Mouse (Mus musculus) myocyte (in vitro differentiated cells): ENCODE measurements around the gene Nxpe4. TPM values are rescaled to one million over a fixed set of nuclear protein-coding genes. Genes with fewer than 3 reads are reported as not detected.
"Not testable (repeated sequence)": the region's sequence is repeated elsewhere in the genome, so short reads cannot be mapped to it uniquely, and the experiment has no call there.

Source experiments
- H3K27me3 ChIP-seq: one replicate; pipeline ENCODE4 v1.6.1; 2011; ENCODE audit not compliant: control insufficient read depth, insufficient read depth, insufficient read length
- H3K36me3 ChIP-seq: one replicate; pipeline ENCODE4 v1.6.1; 2011; ENCODE audit not compliant: control insufficient read depth, insufficient read depth
- H3K4me2 ChIP-seq: one replicate; pipeline ENCODE4 v1.6.1; 2011; ENCODE audit warnings: low read depth, control low read depth
- H3K4me3 ChIP-seq: one replicate; pipeline ENCODE4 v1.5.1; 2011; ENCODE audit warnings: mild to moderate bottlenecking, control low read depth, moderate library complexity
- H3K79me2 ChIP-seq: one replicate; pipeline ENCODE4 v1.6.1; 2011; ENCODE audit not compliant: control insufficient read depth, insufficient read depth
- H3ac ChIP-seq: one replicate; pipeline ENCODE4 v1.6.1; 2011; ENCODE audit not compliant: control insufficient read depth, insufficient read length
- CEBPB ChIP-seq: IDR thresholded peaks from 2 replicates; pipeline ENCODE4 v1.6.1; 2011; ENCODE audit warnings: mild to moderate bottlenecking, moderate library complexity; ENCODE audit not compliant: poor library complexity, insufficient read depth, severe bottlenecking
- E2F4 ChIP-seq: IDR thresholded peaks from one replicate; pipeline ENCODE4 v1.6.1; 2011; ENCODE audit warnings: mild to moderate bottlenecking, control low read depth, moderate library complexity; ENCODE audit not compliant: insufficient read depth
- MAX ChIP-seq: IDR thresholded peaks from one replicate; pipeline ENCODE4 v1.6.1; 2011; ENCODE audit warnings: low read depth, mild to moderate bottlenecking, control low read depth
- MYOD1 ChIP-seq, 3 experiments: IDR thresholded peaks; one replicate each; pipeline ENCODE4 v1.6.1; 2011; ENCODE audit warnings: control low read depth in 2 of 3, low read depth in 2 of 3, mild to moderate bottlenecking in 2 of 3, moderate library complexity in 1 of 3; ENCODE audit not compliant: insufficient read length in 2 of 3, control insufficient read depth in 1 of 3
- MYOG ChIP-seq, 3 experiments: IDR thresholded peaks; one replicate each; pipeline ENCODE4 v1.6.1; 2011; ENCODE audit warnings: control low read depth in 2 of 3, low read depth in 2 of 3, mild to moderate bottlenecking in 2 of 3; ENCODE audit not compliant: insufficient read length in 2 of 3, control insufficient read depth in 1 of 3, insufficient read depth in 1 of 3
- POLR2A ChIP-seq: IDR thresholded peaks from one replicate; pipeline ENCODE4 v1.6.1; 2011; ENCODE audit warnings: low read depth, mild to moderate bottlenecking, control low read depth, moderate library complexity; ENCODE audit not compliant: insufficient read length
- POLR2AphosphoS2 ChIP-seq: IDR thresholded peaks from one replicate; pipeline ENCODE4 v1.6.1; 2011; ENCODE audit warnings: low read depth, control low read depth; ENCODE audit not compliant: insufficient read length
- REST ChIP-seq: IDR thresholded peaks from one replicate; pipeline ENCODE4 v1.6.1; 2011; ENCODE audit warnings: mild to moderate bottlenecking, control low read depth, moderate library complexity; ENCODE audit not compliant: insufficient read depth, insufficient read length
- SRF ChIP-seq: IDR thresholded peaks from one replicate; pipeline ENCODE4 v1.6.1; 2011; ENCODE audit warnings: low read depth; ENCODE audit not compliant: control insufficient read depth, insufficient read length
- TCF12 ChIP-seq: IDR thresholded peaks from one replicate; pipeline ENCODE4 v1.6.1; 2011; ENCODE audit warnings: mild to moderate bottlenecking, control low read depth; ENCODE audit not compliant: poor library complexity, insufficient read depth, severe bottlenecking
- TCF3 ChIP-seq: IDR thresholded peaks from one replicate; pipeline ENCODE4 v1.6.1; 2011; ENCODE audit warnings: low read depth, control low read depth; ENCODE audit not compliant: insufficient read length
- USF1 ChIP-seq: IDR thresholded peaks from one replicate; pipeline ENCODE4 v1.6.1; 2011; ENCODE audit warnings: low read depth, mild to moderate bottlenecking, control low read depth, moderate library complexity
- polyA plus RNA-seq: library from polyadenylated mRNA; unstranded; fragments of >200 nt; fragmentation: generic; extraction: Trizol; gene quantifications from one replicate; pipeline ENCODE4 v1.2.1, GENCODE M21; 2012; ENCODE audit warnings: missing spikeins

Gene Nxpe4
- polyA plus RNA-seq, 1 experiment: 0.10 TPM

- Histone ChIP-seq H3ac (no peak overlapping the region), H3K4me2 (no peak overlapping the region), H3K4me3 (no peak overlapping the region), H3K36me3 (no peaks in the 10 kb centered on the region), H3K79me2 (no peaks in the 10 kb centered on the region), H3K27me3 (no peaks in the 10 kb centered on the region)
- TF ChIP-seq REST: no peak
- TF ChIP-seq MYOD1 (IDR thresholded peaks at IDR 0.05; ENCODE audit: control insufficient read depth in 1 of 3, insufficient read length in 2 of 3, low read depth in 2 of 3): no peak
- no peak for TF ChIP-seq USF1
- TF ChIP-seq SRF: no peak
- TF ChIP-seq MAX: no peak
- TF ChIP-seq E2F4: no peak
- no peak for TF ChIP-seq TCF3
- TF ChIP-seq POLR2AphosphoS2: no peak
- TF ChIP-seq CEBPB: no peak
- TF ChIP-seq TCF12: no peak
Measured at GRCm38 (mm10) chr9:48407549-48408327, 245.9 kb downstream of the Nxpe4 start.

- no peak overlapping the region for H3ac ChIP-seq
- H3K4me3 ChIP-seq: no peak overlapping the region
- no peak for TF ChIP-seq USF1
- no peak for TF ChIP-seq MAX
- TF ChIP-seq TCF12: no peak
- no peak for TF ChIP-seq TCF3
- TF ChIP-seq POLR2AphosphoS2: no peak
- no peak for TF ChIP-seq POLR2A
- TF ChIP-seq MYOG (IDR thresholded peaks at IDR 0.05; ENCODE audit: control insufficient read depth in 1 of 3, insufficient read depth in 1 of 3, insufficient read length in 2 of 3, low read depth in 2 of 3): no peak
- TF ChIP-seq REST: no peak
- TF ChIP-seq SRF: no peak
- TF ChIP-seq CEBPB: no peak
- no peak for TF ChIP-seq E2F4
- no peak for TF ChIP-seq MYOD1 (IDR thresholded peaks at IDR 0.05; ENCODE audit: control insufficient read depth in 1 of 3, insufficient read length in 2 of 3, low read depth in 2 of 3)
- H3K27me3 ChIP-seq: no peaks in the 10 kb centered on the region
- H3K79me2 ChIP-seq: no peaks in the 10 kb centered on the region
- H3K4me2 ChIP-seq: no peak overlapping the region
- H3K36me3 ChIP-seq: no peaks in the 10 kb centered on the region
Measured at GRCm38 (mm10) chr9:48410217-48411035, 248.6 kb downstream of the Nxpe4 start.

- Histone ChIP-seq H3K36me3 (no peaks in the 10 kb centered on the region), H3K79me2 (no peaks in the 10 kb centered on the region), H3K4me3 (no peak overlapping the region), H3ac (no peak overlapping the region), H3K27me3 (no peaks in the 10 kb centered on the region), H3K4me2 (no peak overlapping the region)
- TF ChIP-seq POLR2A (no peak), POLR2AphosphoS2 (no peak), USF1 (no peak), TCF12 (no peak)
Measured at GRCm38 (mm10) chr9:48413591-48413990, 251.8 kb downstream of the Nxpe4 start.

- not testable (repeated sequence) for H3ac ChIP-seq, H3K79me2 ChIP-seq, H3K36me3 ChIP-seq, H3K4me2 ChIP-seq, H3K27me3 ChIP-seq, H3K4me3 ChIP-seq
Measured at GRCm38 (mm10) chr9:48417366-48417765, 255.5 kb downstream of the Nxpe4 start.

GRCm38 (mm10) chr9:48417994-48418393, 256.2 kb downstream of the Nxpe4 start:
- no peaks in the 10 kb centered on the region for H3K27me3 ChIP-seq
- H3ac ChIP-seq: no peak overlapping the region
- H3K4me3 ChIP-seq: no peak overlapping the region
- no peak for TF ChIP-seq TCF12
- no peak for TF ChIP-seq MAX
- TF ChIP-seq POLR2A: no peak
- no peak for TF ChIP-seq TCF3
- no peak for TF ChIP-seq MYOD1 (IDR thresholded peaks at IDR 0.05; ENCODE audit: control insufficient read depth in 1 of 3, insufficient read length in 2 of 3, low read depth in 2 of 3)
- TF ChIP-seq E2F4: no peak
- no peak for TF ChIP-seq MYOG (IDR thresholded peaks at IDR 0.05; ENCODE audit: control insufficient read depth in 1 of 3, insufficient read depth in 1 of 3, insufficient read length in 2 of 3, low read depth in 2 of 3)
- TF ChIP-seq REST: no peak
- TF ChIP-seq POLR2AphosphoS2: no peak
- TF ChIP-seq CEBPB: no peak
- no peaks in the 10 kb centered on the region for H3K79me2 ChIP-seq
- H3K4me2 ChIP-seq: no peak overlapping the region
- no peaks in the 10 kb centered on the region for H3K36me3 ChIP-seq
